Mouse (Mus musculus): ENCODE results near the gene Wapl. TPM values are rescaled to one million over a fixed set of nuclear protein-coding genes. Genes with fewer than 3 reads are reported as not detected.

Wapl gene
- polyA plus RNA-seq, 1 experiment = 21.4 TPM

GRCm38 (mm10) chr14:34657131-34657530 lies 16.6 kb upstream of the Wapl start:
- Histone ChIP-seq H3K4me3 (replicated peaks; ENCODE audit: insufficient read depth, low read depth, low read length) (no peak overlapping the region), H3K27me3 (ENCODE audit: control insufficient read depth, insufficient read depth, low read length) (no peaks in the 10 kb centered on the region), H3K4me1 (ENCODE audit: control insufficient read depth, insufficient read depth, low read length) (no peaks in the 10 kb centered on the region), H3K27ac (ENCODE audit: insufficient read depth, low read length) (no peak overlapping the region)
- 95% methylated on average over 5 of the region's 5 CpGs for WGBS
- TF ChIP-seq POLR2A (IDR thresholded peaks at IDR 0.05; ENCODE audit: borderline replicate concordance, insufficient read depth, low read length) (no peak), CTCF (IDR thresholded peaks at IDR 0.05; ENCODE audit: borderline replicate concordance, insufficient read depth, low read depth, low read length) (no peak)
- no peak for DNase-seq

- no peak overlapping the region for H3K4me3 ChIP-seq (replicated peaks; ENCODE audit: insufficient read depth, low read depth, low read length)
- H3K4me1 ChIP-seq (ENCODE audit: control insufficient read depth, insufficient read depth, low read length) = no peaks in the 10 kb centered on the region
- TF ChIP-seq CTCF (IDR thresholded peaks at IDR 0.05; ENCODE audit: borderline replicate concordance, insufficient read depth, low read depth, low read length) (no peak), POLR2A (IDR thresholded peaks at IDR 0.05; ENCODE audit: borderline replicate concordance, insufficient read depth, low read length) (no peak)
- H3K27ac ChIP-seq (ENCODE audit: insufficient read depth, low read length) = no peak overlapping the region
- no peak for DNase-seq
- H3K27me3 ChIP-seq (ENCODE audit: control insufficient read depth, insufficient read depth, low read length) = no peaks in the 10 kb centered on the region
- 85% methylated on average over 7 of the region's 7 CpGs for WGBS
Measured at GRCm38 (mm10) chr14:34660351-34660787, 13.4 kb upstream of the Wapl start.

- no peaks in the 10 kb centered on the region for H3K4me1 ChIP-seq (ENCODE audit: control insufficient read depth, insufficient read depth, low read length)
- H3K27me3 ChIP-seq (ENCODE audit: control insufficient read depth, insufficient read depth, low read length) = no peaks in the 10 kb centered on the region
- peak overlapping the region; percentile 69 for H3K4me3 ChIP-seq (replicated peaks; ENCODE audit: insufficient read depth, low read depth, low read length)
- WGBS = 41% methylated on average over 22 of the region's 22 CpGs
- no peak for TF ChIP-seq CTCF (IDR thresholded peaks at IDR 0.05; ENCODE audit: borderline replicate concordance, insufficient read depth, low read depth, low read length)
- no peak for TF ChIP-seq POLR2A (IDR thresholded peaks at IDR 0.05; ENCODE audit: borderline replicate concordance, insufficient read depth, low read length)
- peak in 1 of 2 experiments; percentile 24 for DNase-seq
- H3K27ac ChIP-seq (ENCODE audit: insufficient read depth, low read length) = no peak overlapping the region
Measured at GRCm38 (mm10) chr14:34660788-34661591, 12.7 kb upstream of the Wapl start.

- TF ChIP-seq POLR2A (IDR thresholded peaks at IDR 0.05; ENCODE audit: borderline replicate concordance, insufficient read depth, low read length) (no peak), CTCF (IDR thresholded peaks at IDR 0.05; ENCODE audit: borderline replicate concordance, insufficient read depth, low read depth, low read length) (no peak)
- WGBS = under 1% methylated on average over 39 of the region's 39 CpGs
- DNase-seq = peak; percentile 63 to 71
Measured at GRCm38 (mm10) chr14:34661621-34662477, 11.9 kb upstream of the Wapl start.

GRCm38 (mm10) chr14:34662478-34662826 lies 11.3 kb upstream of the Wapl start:
- H3K4me3 ChIP-seq (replicated peaks; ENCODE audit: insufficient read depth, low read depth, low read length) = peak overlapping the region; percentile 69
- H3K27ac ChIP-seq (ENCODE audit: insufficient read depth, low read length) = no peak overlapping the region
- no peak for TF ChIP-seq POLR2A (IDR thresholded peaks at IDR 0.05; ENCODE audit: borderline replicate concordance, insufficient read depth, low read length)
- TF ChIP-seq CTCF (IDR thresholded peaks at IDR 0.05; ENCODE audit: borderline replicate concordance, insufficient read depth, low read depth, low read length) = no peak
- DNase-seq = no peak
- H3K4me1 ChIP-seq (ENCODE audit: control insufficient read depth, insufficient read depth, low read length) = no peaks in the 10 kb centered on the region
- 25% methylated on average over 4 of the region's 4 CpGs for WGBS
- H3K27me3 ChIP-seq (ENCODE audit: control insufficient read depth, insufficient read depth, low read length) = no peaks in the 10 kb centered on the region

More at GRCm38 (mm10) chr14:34661621-34662477, 11.9 kb upstream of the Wapl start:
- H3K4me3 ChIP-seq (replicated peaks; ENCODE audit: insufficient read depth, low read depth, low read length) = peak overlapping the region; percentile 69
- H3K4me1 ChIP-seq (ENCODE audit: control insufficient read depth, insufficient read depth, low read length) = no peaks in the 10 kb centered on the region
- H3K27me3 ChIP-seq (ENCODE audit: control insufficient read depth, insufficient read depth, low read length) = no peaks in the 10 kb centered on the region
- H3K27ac ChIP-seq (ENCODE audit: insufficient read depth, low read length) = no peak overlapping the region

GRCm38 (mm10) chr14:34663381-34663780 lies 10.3 kb upstream of the Wapl start:
- no peak overlapping the region for H3K4me3 ChIP-seq (replicated peaks; ENCODE audit: insufficient read depth, low read depth, low read length)
- no peaks in the 10 kb centered on the region; the same call in 1 of the 2 replicates for H3K27me3 ChIP-seq (ENCODE audit: control insufficient read depth, insufficient read depth, low read length)
- WGBS = 87% methylated on average over 1 of the region's 1 CpGs
- TF ChIP-seq POLR2A (IDR thresholded peaks at IDR 0.05; ENCODE audit: borderline replicate concordance, insufficient read depth, low read length) = no peak
- H3K4me1 ChIP-seq (ENCODE audit: control insufficient read depth, insufficient read depth, low read length) = no peaks in the 10 kb centered on the region
- DNase-seq = no peak
- no peak overlapping the region for H3K27ac ChIP-seq (ENCODE audit: insufficient read depth, low read length)

- Histone ChIP-seq H3K4me1 (ENCODE audit: control insufficient read depth, insufficient read depth, low read length) (no peaks in the 10 kb centered on the region), H3K4me3 (replicated peaks; ENCODE audit: insufficient read depth, low read depth, low read length) (no peak overlapping the region), H3K27ac (ENCODE audit: insufficient read depth, low read length) (no peak overlapping the region), H3K27me3 (ENCODE audit: control insufficient read depth, insufficient read depth, low read length) (no peaks in the 10 kb centered on the region; the same call in 1 of the 2 replicates)
- no peak for DNase-seq
- no peak for TF ChIP-seq CTCF (IDR thresholded peaks at IDR 0.05; ENCODE audit: borderline replicate concordance, insufficient read depth, low read depth, low read length)
- no peak for TF ChIP-seq POLR2A (IDR thresholded peaks at IDR 0.05; ENCODE audit: borderline replicate concordance, insufficient read depth, low read length)
- WGBS = 66% methylated on average over 3 of the region's 3 CpGs
Measured at GRCm38 (mm10) chr14:34669082-34669481, 4.6 kb upstream of the Wapl start.
